Mouse (Mus musculus): ENCODE data around the gene Tmem229a. TPM values are rescaled to one million over a fixed set of nuclear protein-coding genes. Genes with fewer than 3 reads are reported as not detected.

Gene Tmem229a
- polyA plus RNA-seq, 1 experiment from 2014 or later, result 0.07 TPM

- no peaks in the 10 kb centered on the region for H3K36me3 ChIP-seq
- H3K4me1 ChIP-seq, result 0 out of 2 replicates have a peak, but pooled peaks cover 4% of the 10 kb centered on the region
- no peak overlapping the region for H3K4me3 ChIP-seq
- H3K9ac ChIP-seq, result no peak overlapping the region
- no peak overlapping the region for H3K4me2 ChIP-seq
- WGBS (ENCODE audit: insufficient replicate concordance), result 63% methylated on average over 5 of the region's 5 CpGs
- no peak overlapping the region for H3K27ac ChIP-seq
- ATAC-seq, result no peak
- H3K9me3 ChIP-seq (replicated peaks), result no peaks in the 10 kb centered on the region
- peaks cover 34% of the 10 kb centered on the region for H3K27me3 ChIP-seq (replicated peaks)
Observed at GRCm38 (mm10) chr6:24952341-24952740, 3.8 kb downstream of the Tmem229a start.

- WGBS (ENCODE audit: insufficient replicate concordance), result 72% methylated on average over 2 of the region's 2 CpGs
- no peak overlapping the region for H3K9ac ChIP-seq
- no peak overlapping the region for H3K27ac ChIP-seq
- no peak overlapping the region for H3K4me3 ChIP-seq
- no peaks in the 10 kb centered on the region for H3K9me3 ChIP-seq (replicated peaks)
- 0 out of 2 replicates have a peak, but pooled peaks cover 4% of the 10 kb centered on the region for H3K4me1 ChIP-seq
- H3K27me3 ChIP-seq (replicated peaks), result peaks cover 20% of the 10 kb centered on the region
- no peaks in the 10 kb centered on the region for H3K36me3 ChIP-seq
- no peak overlapping the region for H3K4me2 ChIP-seq
- ATAC-seq, result no peak
Observed at GRCm38 (mm10) chr6:24950669-24951068, 5.4 kb downstream of the Tmem229a start.

- Histone ChIP-seq H3K4me3 (no peak overlapping the region), H3K36me3 (no peaks in the 10 kb centered on the region), H3K9ac (no peak overlapping the region), H3K27me3 (replicated peaks) (no peaks in the 10 kb centered on the region), H3K27ac (no peak overlapping the region), H3K4me1 (no peaks in the 10 kb centered on the region), H3K9me3 (replicated peaks) (peaks cover 4% of the 10 kb centered on the region; the same call in 1 of the 2 replicates), H3K4me2 (no peak overlapping the region)
- no peak for ATAC-seq
- WGBS (ENCODE audit: insufficient replicate concordance), result 80% methylated on average over 11 of the region's 11 CpGs
Observed at GRCm38 (mm10) chr6:24925076-24925785, 30.9 kb downstream of the Tmem229a start.

GRCm38 (mm10) chr6:24913591-24913990 lies 42.5 kb downstream of the Tmem229a start:
- Histone ChIP-seq H3K36me3 (no peaks in the 10 kb centered on the region), H3K4me3 (no peak overlapping the region), H3K27ac (no peak overlapping the region), H3K9me3 (replicated peaks) (no peaks in the 10 kb centered on the region), H3K4me1 (no peaks in the 10 kb centered on the region), H3K4me2 (no peak overlapping the region), H3K9ac (no peak overlapping the region), H3K27me3 (replicated peaks) (no peaks in the 10 kb centered on the region)
- no peak for ATAC-seq
- WGBS (ENCODE audit: insufficient replicate concordance), result 84% methylated on average over 2 of the region's 2 CpGs

GRCm38 (mm10) chr6:24910728-24911105 lies 45.4 kb downstream of the Tmem229a start:
- H3K27me3 ChIP-seq (replicated peaks), result no peaks in the 10 kb centered on the region
- H3K9me3 ChIP-seq (replicated peaks), result no peaks in the 10 kb centered on the region

GRCm38 (mm10) chr6:24910016-24910727 lies 45.9 kb downstream of the Tmem229a start:
- no peak for ATAC-seq
- Histone ChIP-seq H3K36me3 (no peaks in the 10 kb centered on the region), H3K9ac (no peak overlapping the region), H3K4me1 (no peaks in the 10 kb centered on the region), H3K4me2 (no peak overlapping the region), H3K27me3 (replicated peaks) (no peaks in the 10 kb centered on the region), H3K9me3 (replicated peaks) (no peaks in the 10 kb centered on the region), H3K4me3 (no peak overlapping the region), H3K27ac (no peak overlapping the region)
- 50% methylated on average over 2 of the region's 2 CpGs for WGBS (ENCODE audit: insufficient replicate concordance)

More at GRCm38 (mm10) chr6:24910728-24911105, 45.4 kb downstream of the Tmem229a start:
- H3K4me1 ChIP-seq, result no peaks in the 10 kb centered on the region
- no peak for ATAC-seq
- H3K4me3 ChIP-seq, result no peak overlapping the region
- H3K27ac ChIP-seq, result no peak overlapping the region
- H3K4me2 ChIP-seq, result no peak overlapping the region
- H3K9ac ChIP-seq, result no peak overlapping the region
- H3K36me3 ChIP-seq, result no peaks in the 10 kb centered on the region

- ATAC-seq, result no peak
- H3K27me3 ChIP-seq (replicated peaks), result no peaks in the 10 kb centered on the region
- H3K9ac ChIP-seq, result no peak overlapping the region
Observed at GRCm38 (mm10) chr6:24907824-24908223, 48.3 kb downstream of the Tmem229a start.

GRCm38 (mm10) chr6:24905101-24905500 lies 51.0 kb downstream of the Tmem229a start:
- Histone ChIP-seq H3K36me3 (no peaks in the 10 kb centered on the region), H3K9ac (no peak overlapping the region), H3K4me3 (no peak overlapping the region), H3K4me2 (no peak overlapping the region), H3K27me3 (replicated peaks) (no peaks in the 10 kb centered on the region), H3K4me1 (no peaks in the 10 kb centered on the region), H3K27ac (no peak overlapping the region), H3K9me3 (replicated peaks) (no peaks in the 10 kb centered on the region)
- no peak for ATAC-seq
- WGBS (ENCODE audit: insufficient replicate concordance), result 41% methylated on average over 3 of the region's 3 CpGs

More at GRCm38 (mm10) chr6:24907824-24908223, 48.3 kb downstream of the Tmem229a start:
- no peak overlapping the region for H3K4me2 ChIP-seq
- H3K27ac ChIP-seq, result no peak overlapping the region
- no peaks in the 10 kb centered on the region for H3K9me3 ChIP-seq (replicated peaks)
- H3K4me1 ChIP-seq, result no peaks in the 10 kb centered on the region
- H3K4me3 ChIP-seq, result no peak overlapping the region
- no peaks in the 10 kb centered on the region for H3K36me3 ChIP-seq
- 63% methylated on average over 2 of the region's 2 CpGs for WGBS (ENCODE audit: insufficient replicate concordance)

Other genes starting within 250 kb of the Tmem229a start
- gene Hyal6, start 223.1 kb downstream of the Tmem229a start, polyA plus RNA-seq (2016; fragmentation: Nextera tagmentation; extraction: Ambion mirVana), result not detected in 2 replicates
- gene Hyal4, start 208.0 kb downstream of the Tmem229a start, polyA plus RNA-seq (2016; fragmentation: Nextera tagmentation; extraction: Ambion mirVana), result not detected in 2 replicates
- not detected in 2 replicates for gene Spam1, start 165.1 kb downstream of the Tmem229a start, polyA plus RNA-seq (2016; fragmentation: Nextera tagmentation; extraction: Ambion mirVana)
- gene Hyal5, start 98.3 kb downstream of the Tmem229a start, polyA plus RNA-seq (2016; fragmentation: Nextera tagmentation; extraction: Ambion mirVana), result not detected in 2 replicates